Mouse (Mus musculus): ENCODE results near the gene Fry. TPM values are rescaled to one million over a fixed set of nuclear protein-coding genes. Genes with fewer than 3 reads are reported as not detected.
A peak's percentile ranks its signal among the peaks of the same experiment; 100 is the strongest.

Gene Fry
- total RNA-seq, 2 experiments from 2014 or later, result 195 to 242 TPM

GRCm38 (mm10) chr5:150262046-150262716 is 143.7 kb downstream of the Fry start:
- peak in 1 of 2 experiments; percentile 27 for DNase-seq (ENCODE audit: extremely low spot score in 1 of 2, low spot score in 1 of 2)

GRCm38 (mm10) chr5:150262717-150263103 is 144.3 kb downstream of the Fry start:
- no peak for DNase-seq (ENCODE audit: extremely low spot score in 1 of 2, low spot score in 1 of 2)

- DNase-seq (ENCODE audit: extremely low spot score in 1 of 2, low spot score in 1 of 2), result no peak
Observed at GRCm38 (mm10) chr5:150263162-150263561, 144.7 kb downstream of the Fry start.

- DNase-seq (ENCODE audit: extremely low spot score in 1 of 2, low spot score in 1 of 2), result no peak
Observed at GRCm38 (mm10) chr5:150263656-150264055, 145.2 kb downstream of the Fry start.

- no peak for DNase-seq (ENCODE audit: extremely low spot score in 1 of 2, low spot score in 1 of 2)
Observed at GRCm38 (mm10) chr5:150265005-150265404, 146.6 kb downstream of the Fry start.

GRCm38 (mm10) chr5:150265953-150266352 is 147.5 kb downstream of the Fry start:
- DNase-seq (ENCODE audit: extremely low spot score in 1 of 2, low spot score in 1 of 2), result no peak

- no peak for DNase-seq (ENCODE audit: extremely low spot score in 1 of 2, low spot score in 1 of 2)
Observed at GRCm38 (mm10) chr5:150268261-150268660, 149.8 kb downstream of the Fry start.

- no peak for DNase-seq (ENCODE audit: extremely low spot score in 1 of 2, low spot score in 1 of 2)
Observed at GRCm38 (mm10) chr5:150270468-150270867, 152.0 kb downstream of the Fry start.

GRCm38 (mm10) chr5:150272173-150272572 is 153.7 kb downstream of the Fry start:
- no peak for DNase-seq (ENCODE audit: extremely low spot score in 1 of 2, low spot score in 1 of 2)

GRCm38 (mm10) chr5:150275314-150275713 is 156.9 kb downstream of the Fry start:
- DNase-seq (ENCODE audit: extremely low spot score in 1 of 2, low spot score in 1 of 2), result no peak

GRCm38 (mm10) chr5:150276611-150277010 is 158.2 kb downstream of the Fry start:
- no peak for DNase-seq (ENCODE audit: extremely low spot score in 1 of 2, low spot score in 1 of 2)

GRCm38 (mm10) chr5:150279387-150279786 is 160.9 kb downstream of the Fry start:
- no peak for DNase-seq (ENCODE audit: extremely low spot score in 1 of 2, low spot score in 1 of 2)

- DNase-seq (ENCODE audit: extremely low spot score in 1 of 2, low spot score in 1 of 2), result no peak
Observed at GRCm38 (mm10) chr5:150281084-150281483, 162.6 kb downstream of the Fry start.

- DNase-seq (ENCODE audit: extremely low spot score in 1 of 2, low spot score in 1 of 2), result no peak
Observed at GRCm38 (mm10) chr5:150282091-150282490, 163.6 kb downstream of the Fry start.

GRCm38 (mm10) chr5:150287949-150288348 is 169.5 kb downstream of the Fry start:
- DNase-seq (ENCODE audit: extremely low spot score in 1 of 2, low spot score in 1 of 2), result no peak

GRCm38 (mm10) chr5:150289611-150290010 is 171.2 kb downstream of the Fry start:
- peak; percentile 40 to 54 for DNase-seq (ENCODE audit: extremely low spot score in 1 of 2, low spot score in 1 of 2)

- DNase-seq (ENCODE audit: extremely low spot score in 1 of 2, low spot score in 1 of 2), result no peak
Observed at GRCm38 (mm10) chr5:150290494-150291199, 172.2 kb downstream of the Fry start.

GRCm38 (mm10) chr5:150291216-150291615 is 172.8 kb downstream of the Fry start:
- DNase-seq (ENCODE audit: extremely low spot score in 1 of 2, low spot score in 1 of 2), result no peak

- no peak for DNase-seq (ENCODE audit: extremely low spot score in 1 of 2, low spot score in 1 of 2)
Observed at GRCm38 (mm10) chr5:150292186-150292585, 173.7 kb downstream of the Fry start.

- no peak for DNase-seq (ENCODE audit: extremely low spot score in 1 of 2, low spot score in 1 of 2)
Observed at GRCm38 (mm10) chr5:150294306-150294705, 175.9 kb downstream of the Fry start.

GRCm38 (mm10) chr5:150295096-150295495 is 176.7 kb downstream of the Fry start:
- DNase-seq (ENCODE audit: extremely low spot score in 1 of 2, low spot score in 1 of 2), result peak; percentile 24 to 36

GRCm38 (mm10) chr5:150298969-150299368 is 180.5 kb downstream of the Fry start:
- DNase-seq (ENCODE audit: extremely low spot score in 1 of 2, low spot score in 1 of 2), result no peak

Measured in layer of hippocampus, postnatal 25 days (tissue).